Mouse (Mus musculus) liver, embryonic 13.5 days (tissue): ENCODE measurements around the gene Rrp7a. TPM values are rescaled to one million over a fixed set of nuclear protein-coding genes. Genes with fewer than 3 reads are reported as not detected.

Source experiments
- ATAC-seq: fragments of 200-750 bp; cut with Nextera tagmentation; 2 replicates; pipeline ENCODE4 v1.8.0; 2017; ENCODE audit warnings: low read depth, mild to moderate bottlenecking, moderate number of reproducible peaks, moderate library complexity
- DNase-seq: peaks from one replicate; pipeline ENCODE4 v3.0.0; 2022
- H3K27ac ChIP-seq: fragments of 300-500 bp; sonication (generic); 2 replicates; pipeline ENCODE4 v1.5.1; 2015; ENCODE audit warnings: moderate library complexity, mild to moderate bottlenecking, inconsistent platforms
- H3K27me3 ChIP-seq: fragments of 300-500 bp; sonication (generic); 2 replicates; pipeline ENCODE4 v1.6.1; 2015; ENCODE audit warnings: mild to moderate bottlenecking, inconsistent platforms
- H3K36me3 ChIP-seq: fragments of 300-500 bp; sonication (generic); 2 replicates; pipeline ENCODE4 v1.6.1; 2015; ENCODE audit warnings: mild to moderate bottlenecking, inconsistent platforms
- H3K4me1 ChIP-seq: fragments of 300-500 bp; sonication (generic); replicated peaks from 2 replicates; pipeline ENCODE4 v1.6.1; 2015; ENCODE audit warnings: inconsistent platforms
- H3K4me2 ChIP-seq: fragments of 300-500 bp; sonication (generic); 2 replicates; pipeline ENCODE4 v1.6.1; 2015; ENCODE audit warnings: inconsistent platforms, mild to moderate bottlenecking, moderate library complexity
- H3K4me3 ChIP-seq: fragments of 300-500 bp; sonication (generic); replicated peaks from 2 replicates; pipeline ENCODE4 v1.5.1; 2015; ENCODE audit warnings: mild to moderate bottlenecking, inconsistent platforms
- H3K9ac ChIP-seq: fragments of 300-500 bp; sonication (generic); 2 replicates; pipeline ENCODE4 v1.6.1; 2015; ENCODE audit warnings: mild to moderate bottlenecking, inconsistent platforms
- H3K9me3 ChIP-seq: fragments of 300-500 bp; sonication (generic); replicated peaks from 2 replicates; pipeline ENCODE4 v1.6.1; 2016; ENCODE audit warnings: inconsistent platforms
- WGBS: fragments of 180-500 bp; shearing (Covaris S2); methylation state at CpG from one replicate; pipeline ENCODE4 v1.1.7; 2015; ENCODE audit not compliant: insufficient replicate concordance; 5-methylcytosine and 5-hydroxymethylcytosine counted together
- polyA plus RNA-seq: library from polyadenylated mRNA; unstranded; fragments of >200 nt; fragmentation: Nextera tagmentation; extraction: Ambion mirVana; gene quantifications from 2 replicates; pipeline ENCODE4 v1.2.1, GENCODE M21; 2015

The Rrp7a gene
- polyA plus RNA-seq, 1 experiment from 2014 or later: 35.6 TPM

- 68% methylated on average over 6 of the region's 6 CpGs for WGBS
- no peak for DNase-seq
- Histone ChIP-seq H3K27ac (peak overlapping the region; percentile 27; the same call in 1 of the 2 replicates), H3K9ac (no peak overlapping the region), H3K9me3 (no peaks in the 10 kb centered on the region), H3K4me3 (no peak overlapping the region), H3K4me2 (no peak overlapping the region), H3K4me1 (peaks cover 39% of the 10 kb centered on the region), H3K27me3 (no peaks in the 10 kb centered on the region), H3K36me3 (peaks cover 82% of the 10 kb centered on the region)
- no peak for ATAC-seq
These were observed 33.2 kb upstream of the Rrp7a start for GRCm38 (mm10) chr15:83155672-83156419.

GRCm38 (mm10) chr15:83154309-83154708 is 31.7 kb upstream of the Rrp7a start:
- no peaks in the 10 kb centered on the region for H3K27me3 ChIP-seq
- no peaks in the 10 kb centered on the region for H3K9me3 ChIP-seq
- 94% methylated on average over 7 of the region's 7 CpGs for WGBS
- ATAC-seq (no peak), DNase-seq (no peak)
- H3K4me1 ChIP-seq: peaks cover 35% of the 10 kb centered on the region
- H3K4me3 ChIP-seq: no peak overlapping the region
- H3K27ac ChIP-seq: no peak overlapping the region
- no peak overlapping the region for H3K9ac ChIP-seq
- peaks cover 66% of the 10 kb centered on the region for H3K36me3 ChIP-seq
- H3K4me2 ChIP-seq: no peak overlapping the region

- WGBS: 79% methylated on average over 4 of the region's 4 CpGs
- 0 out of 2 replicates have a peak overlapping the region, but pooled peaks have one; percentile 9 for H3K4me2 ChIP-seq
These were observed 28.1 kb upstream of the Rrp7a start for GRCm38 (mm10) chr15:83150694-83151093.

GRCm38 (mm10) chr15:83150073-83150442 is 27.5 kb upstream of the Rrp7a start:
- peaks cover 50% of the 10 kb centered on the region for H3K36me3 ChIP-seq
- H3K27ac ChIP-seq: peak overlapping the region; percentile 95
- DNase-seq: no peak
- H3K4me3 ChIP-seq: peak overlapping the region; percentile 23
- peaks cover 46% of the 10 kb centered on the region for H3K4me1 ChIP-seq
- H3K9me3 ChIP-seq: no peaks in the 10 kb centered on the region
- peak overlapping the region; percentile 98 for H3K9ac ChIP-seq
- peak overlapping the region; percentile 36 for H3K4me2 ChIP-seq
- ATAC-seq: no peak
- no peaks in the 10 kb centered on the region for H3K27me3 ChIP-seq
- 18% methylated on average over 3 of the region's 3 CpGs for WGBS

More at GRCm38 (mm10) chr15:83150694-83151093, 28.1 kb upstream of the Rrp7a start:
- Histone ChIP-seq H3K9ac (peak overlapping the region; percentile 46; the same call in 1 of the 2 replicates), H3K27ac (peak overlapping the region; percentile 95), H3K27me3 (no peaks in the 10 kb centered on the region), H3K4me3 (no peak overlapping the region), H3K36me3 (peaks cover 50% of the 10 kb centered on the region), H3K4me1 (peaks cover 41% of the 10 kb centered on the region), H3K9me3 (no peaks in the 10 kb centered on the region)
- no peak for ATAC-seq
- no peak for DNase-seq

DNA sequence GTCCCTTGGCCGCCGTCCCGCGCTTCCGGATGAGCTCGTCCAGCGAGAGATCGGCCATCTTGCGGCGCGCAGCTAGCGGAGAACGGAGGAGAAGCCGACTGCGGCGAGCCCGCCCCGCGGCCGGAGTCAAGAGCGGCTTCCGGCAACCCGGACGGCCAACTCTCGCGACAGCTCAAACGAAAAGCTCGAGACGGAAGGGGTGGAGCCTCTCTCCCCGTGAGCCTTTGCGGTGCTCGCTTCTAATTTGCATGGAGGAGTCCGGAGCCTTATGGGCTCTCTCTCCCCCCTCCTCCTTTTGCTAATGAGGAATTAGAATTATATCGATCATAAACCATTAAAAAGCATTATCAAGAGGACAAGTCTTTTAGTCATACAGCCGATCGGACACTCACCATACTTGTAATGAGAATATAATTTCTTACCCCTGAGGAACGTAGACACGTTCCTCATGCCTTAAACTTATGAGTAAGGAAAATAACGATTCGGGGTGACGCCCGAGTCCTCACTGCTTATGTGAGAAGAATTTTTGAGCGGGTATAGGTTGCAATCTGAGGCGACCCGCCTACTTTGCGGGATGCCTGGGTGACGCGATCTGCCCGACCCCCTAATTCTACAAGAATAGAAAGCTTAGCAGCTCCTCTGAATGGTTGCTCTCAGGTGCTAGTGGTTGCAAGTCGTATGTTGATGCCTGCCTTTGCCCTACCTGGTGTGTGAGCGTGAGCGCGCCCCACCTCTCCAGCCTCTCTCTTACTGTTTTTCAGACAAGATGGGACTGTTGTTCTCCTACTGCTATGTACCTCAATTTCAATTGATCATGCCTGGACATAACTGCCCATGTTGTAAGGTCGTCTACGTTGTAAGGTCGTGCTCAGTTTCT is 26.8 kb upstream of the Rrp7a start, which contains the start of gene Poldip3:
Gene Poldip3 (minus strand): TSS at position 189 of the 877 bp plus-strand sequence.
- peaks cover 51% of the 10 kb centered on the region for H3K36me3 ChIP-seq
- H3K27me3 ChIP-seq: no peaks in the 10 kb centered on the region
- peak; percentile 88 for ATAC-seq
- H3K4me3 ChIP-seq: peak within 1 kb of the TSS; percentile 93
- H3K4me1 ChIP-seq: peaks cover 53% of the 10 kb centered on the region
- H3K9me3 ChIP-seq: no peaks in the 10 kb centered on the region
- peak within 1 kb of the TSS; percentile 95 for H3K27ac ChIP-seq
- peak within 1 kb of the TSS; percentile 98 for H3K9ac ChIP-seq
- DNase-seq: peak; percentile 97
- under 1% methylated on average over 56 of the region's 56 CpGs for WGBS
- peak within 1 kb of the TSS; percentile 92 for H3K4me2 ChIP-seq

DNA sequence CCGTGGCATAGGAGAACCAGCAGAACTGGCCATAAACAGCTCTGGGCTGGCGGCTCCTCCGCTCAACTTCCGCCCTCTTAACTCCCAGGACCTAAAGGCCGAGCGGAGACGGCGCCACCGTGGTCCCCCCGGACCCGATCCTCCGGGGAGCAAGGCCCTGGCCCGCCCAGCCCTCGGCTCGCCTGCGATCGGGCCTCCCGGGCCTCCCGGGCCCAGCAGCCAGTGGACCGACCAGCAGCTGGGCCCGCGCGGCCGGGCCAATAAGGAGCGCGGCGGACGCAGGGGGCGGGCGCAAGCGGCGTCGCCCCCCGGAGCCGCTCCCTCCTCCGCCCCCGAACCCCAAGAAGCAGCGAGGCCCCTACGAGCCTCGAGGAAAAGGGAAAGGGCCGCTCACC is 26.2 kb upstream of the Rrp7a start:
- DNase-seq (peak; percentile 79), ATAC-seq (peak; percentile 83)
- peak overlapping the region; percentile 98 for H3K9ac ChIP-seq
- H3K4me3 ChIP-seq: peak overlapping the region; percentile 93
- H3K27me3 ChIP-seq: no peaks in the 10 kb centered on the region
- 0% methylated on average over 29 of the region's 41 CpGs for WGBS
- H3K27ac ChIP-seq: peak overlapping the region; percentile 95
- peak overlapping the region; percentile 92 for H3K4me2 ChIP-seq
- no peaks in the 10 kb centered on the region for H3K9me3 ChIP-seq
- H3K36me3 ChIP-seq: peaks cover 51% of the 10 kb centered on the region
- peaks cover 58% of the 10 kb centered on the region for H3K4me1 ChIP-seq

GRCm38 (mm10) chr15:83148395-83148794 is 25.8 kb upstream of the Rrp7a start:
- Histone ChIP-seq H3K9me3 (no peaks in the 10 kb centered on the region), H3K9ac (peak overlapping the region; percentile 98), H3K4me1 (peaks cover 61% of the 10 kb centered on the region), H3K4me2 (peak overlapping the region; percentile 92), H3K27ac (peak overlapping the region; percentile 95), H3K36me3 (peaks cover 47% of the 10 kb centered on the region), H3K27me3 (no peaks in the 10 kb centered on the region), H3K4me3 (peak overlapping the region; percentile 93)
- 1% methylated on average over 21 of the region's 21 CpGs for WGBS
- ATAC-seq: no peak
- no peak for DNase-seq

DNA sequence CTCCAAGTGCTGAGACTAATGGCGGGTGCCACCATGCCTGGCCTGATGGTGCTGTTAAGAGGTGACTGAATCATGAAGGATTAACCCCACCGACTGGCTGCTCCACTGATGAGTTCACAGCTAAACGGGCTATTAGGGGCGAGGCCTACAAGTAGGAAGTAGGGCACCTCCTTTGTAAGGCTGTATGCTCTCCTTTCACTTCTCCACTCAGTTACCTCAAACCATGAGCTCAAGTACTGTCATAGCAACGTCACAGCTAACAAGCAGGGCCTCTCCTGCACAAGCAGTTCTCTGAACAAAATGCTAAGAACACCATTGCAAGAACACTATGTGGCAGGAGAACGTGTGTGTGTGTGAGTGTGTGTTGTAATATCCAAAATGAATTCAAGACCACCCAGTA is 22.9 kb upstream of the Rrp7a start:
- no peak overlapping the region for H3K4me2 ChIP-seq
- H3K27me3 ChIP-seq: no peaks in the 10 kb centered on the region
- H3K9me3 ChIP-seq: no peaks in the 10 kb centered on the region
- no peak overlapping the region for H3K4me3 ChIP-seq
- 76% methylated on average over 6 of the region's 6 CpGs for WGBS
- peaks cover 81% of the 10 kb centered on the region for H3K4me1 ChIP-seq
- no peak overlapping the region for H3K27ac ChIP-seq
- ATAC-seq (no peak), DNase-seq (no peak)
- peaks cover 46% of the 10 kb centered on the region for H3K36me3 ChIP-seq
- H3K9ac ChIP-seq: no peak overlapping the region

- H3K9ac ChIP-seq: no peak overlapping the region
- ATAC-seq (no peak), DNase-seq (no peak)
- H3K27me3 ChIP-seq: no peaks in the 10 kb centered on the region
- no peaks in the 10 kb centered on the region for H3K9me3 ChIP-seq
- H3K27ac ChIP-seq: no peak overlapping the region
- WGBS: 77% methylated on average over 5 of the region's 5 CpGs
- H3K4me3 ChIP-seq: no peak overlapping the region
- H3K36me3 ChIP-seq: peaks cover 57% of the 10 kb centered on the region
- H3K4me2 ChIP-seq: no peak overlapping the region
- H3K4me1 ChIP-seq: peaks cover 69% of the 10 kb centered on the region
These were observed 20.3 kb upstream of the Rrp7a start for GRCm38 (mm10) chr15:83142861-83143260.

DNA sequence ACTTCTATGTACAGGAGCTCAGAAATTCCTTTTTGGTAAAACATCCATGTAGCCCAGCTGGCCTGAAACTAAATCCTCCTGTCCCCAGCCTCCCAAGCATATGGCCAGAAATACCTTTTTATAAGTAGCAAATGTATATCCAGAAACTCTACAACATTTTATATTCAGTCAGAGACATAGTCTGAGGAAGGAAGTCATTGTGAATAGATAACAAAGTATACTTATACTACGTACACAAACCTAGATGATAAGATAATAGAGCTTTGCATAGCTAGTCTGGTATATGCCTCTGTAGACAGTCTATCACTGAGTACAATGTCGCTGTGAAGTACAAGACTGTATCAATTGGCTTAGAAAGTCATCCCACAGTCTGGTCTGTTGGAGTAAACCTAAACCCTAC is 13.1 kb upstream of the Rrp7a start:
- DNase-seq (no peak), ATAC-seq (no peak)
- H3K36me3 ChIP-seq: peaks cover 83% of the 10 kb centered on the region
- H3K27ac ChIP-seq: no peak overlapping the region
- no peaks in the 10 kb centered on the region for H3K27me3 ChIP-seq
- no peak overlapping the region for H3K4me3 ChIP-seq
- WGBS: 45% methylated on average over 2 of the region's 2 CpGs
- H3K4me2 ChIP-seq: no peak overlapping the region
- H3K9ac ChIP-seq: no peak overlapping the region
- no peaks in the 10 kb centered on the region for H3K9me3 ChIP-seq
- H3K4me1 ChIP-seq: peaks cover 4% of the 10 kb centered on the region

GRCm38 (mm10) chr15:83134671-83135070 is 12.1 kb upstream of the Rrp7a start:
- Histone ChIP-seq H3K4me3 (no peak overlapping the region), H3K4me1 (no peaks in the 10 kb centered on the region), H3K4me2 (no peak overlapping the region), H3K27ac (no peak overlapping the region), H3K36me3 (peaks cover 92% of the 10 kb centered on the region), H3K9me3 (no peaks in the 10 kb centered on the region), H3K27me3 (no peaks in the 10 kb centered on the region), H3K9ac (no peak overlapping the region)
- ATAC-seq (no peak), DNase-seq (no peak)
- 88% methylated on average over 6 of the region's 6 CpGs for WGBS
